Mouse (Mus musculus) urinary bladder, adult 18-20 months (tissue): ENCODE measurements around the gene Prop1.

Experiments used
- DNase-seq, 2 experiments: peaks; one replicate each; pipeline ENCODE4 v3.0.0; 2022; ENCODE audit warnings: low spot score in 2 of 2, mixed read lengths in 2 of 2

The Prop1 gene

DNA sequence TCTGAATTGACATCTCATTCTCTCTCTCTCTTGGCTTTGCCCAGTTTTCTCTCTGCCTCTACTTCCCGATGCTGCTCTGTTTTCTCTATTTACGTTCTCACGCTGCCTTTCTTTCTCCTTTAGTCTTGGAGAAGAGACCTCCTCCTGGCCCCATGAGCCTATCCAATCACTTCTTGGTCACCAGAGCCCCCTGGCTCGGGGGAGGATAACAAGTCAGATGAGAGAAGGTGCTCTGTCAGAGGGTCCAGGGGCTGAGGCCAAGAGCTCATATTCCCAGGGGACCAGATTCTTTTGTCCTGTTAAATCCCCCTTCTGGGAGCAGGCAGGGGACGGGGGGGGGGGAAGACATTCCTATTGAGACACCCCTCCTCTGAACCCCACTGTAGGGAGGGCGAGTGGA lies at the start of gene Prop1:
Gene Prop1, minus strand, starts transcription at position 101 of the 400 bp plus-strand sequence.
- DNase-seq: no peak

DNA sequence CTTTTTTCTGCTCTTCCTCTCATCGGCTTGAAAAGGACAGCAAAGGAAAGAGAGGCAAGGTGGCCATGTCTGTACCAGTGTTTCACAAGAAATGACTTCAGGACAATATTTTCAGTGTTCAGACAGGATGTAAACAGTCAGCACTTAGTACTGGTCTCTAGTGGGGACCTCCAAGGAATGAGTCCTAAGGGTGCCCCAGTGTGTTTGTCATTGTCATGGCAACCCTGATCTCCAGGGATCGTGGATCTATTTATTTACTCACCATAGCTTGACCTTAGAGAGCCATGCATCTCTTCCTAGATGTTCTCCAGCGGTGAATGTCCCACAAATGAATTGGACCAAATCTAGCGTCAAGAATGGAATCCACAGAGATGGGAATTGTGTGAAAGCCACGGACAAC lies 49.7 kb upstream of the Prop1 start, which contains the start of gene Olfr51:
Gene Olfr51, plus strand, starts transcription at position 301 of the 400 bp plus-strand sequence.
- no peak for DNase-seq

DNA sequence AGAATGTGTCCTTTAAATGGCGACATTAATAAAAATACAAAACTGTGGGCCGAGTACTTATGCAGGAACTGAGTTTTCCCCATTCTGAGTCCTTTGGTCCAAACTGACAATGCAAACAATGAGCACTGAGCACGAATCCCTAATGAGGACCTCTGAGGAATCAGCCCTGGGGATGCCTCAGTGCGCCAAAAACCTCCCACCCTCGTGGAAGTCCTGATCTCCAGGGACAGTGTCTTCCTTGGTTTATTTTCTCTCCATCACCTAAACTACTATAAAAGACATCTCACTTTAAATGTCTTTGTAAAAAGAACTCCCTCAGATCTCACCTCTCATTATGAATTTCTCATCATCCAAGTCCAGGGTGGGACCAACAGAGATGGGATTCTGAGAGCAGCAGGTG lies 28.1 kb upstream of the Prop1 start, which contains the start of gene Olfr1377:
Gene Olfr1377, plus strand, starts transcription at position 301 of the 400 bp plus-strand sequence.
- no peak for DNase-seq

DNA sequence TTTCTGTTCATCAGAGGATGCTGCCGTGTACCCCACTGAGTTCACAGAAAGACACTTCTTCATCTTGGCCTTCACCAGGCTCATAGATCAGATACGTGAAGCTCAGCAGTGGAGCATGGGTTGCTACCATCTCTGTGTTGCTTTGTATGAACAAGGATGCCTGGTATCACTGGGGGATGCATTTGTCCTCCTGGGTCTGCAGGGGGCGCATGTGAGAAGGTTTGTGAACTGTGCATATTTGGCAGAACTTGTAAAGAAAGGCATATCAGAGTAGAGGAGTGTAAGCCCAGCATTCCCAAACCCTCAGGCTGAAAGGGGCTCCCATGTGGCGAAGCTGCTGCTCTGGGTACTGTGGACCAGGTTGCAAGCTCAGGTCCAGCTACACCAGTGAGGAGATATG lies 23.7 kb upstream of the Prop1 start:
- DNase-seq: no peak

DNA sequence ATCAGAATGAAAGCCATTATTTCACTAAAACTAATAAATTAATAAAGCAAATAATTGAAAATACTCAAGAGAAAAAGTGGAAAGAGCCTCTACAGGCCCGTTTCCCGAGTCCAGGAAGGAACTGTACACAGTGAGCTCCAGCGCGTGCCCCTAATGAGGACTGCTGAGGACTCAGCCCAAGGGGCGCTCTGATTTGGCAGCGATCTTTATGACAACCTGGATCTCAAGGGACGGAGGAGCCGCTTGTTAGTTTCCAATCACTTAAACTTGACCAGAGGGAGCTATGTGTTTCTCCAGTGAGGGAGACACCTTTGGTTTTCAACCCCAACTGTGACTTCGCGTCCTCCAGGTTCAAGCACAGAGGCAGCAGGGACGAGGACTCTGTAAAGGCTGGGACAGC lies 12.7 kb upstream of the Prop1 start, which contains the start of gene Olfr1378:
Gene Olfr1378, plus strand, starts transcription at position 301 of the 400 bp plus-strand sequence.
- no peak for DNase-seq

- no peak for DNase-seq
Observed at GRCm38 (mm10) chr11:50964886-50965285, 11.3 kb upstream of the Prop1 start.

- DNase-seq: no peak
Observed at GRCm38 (mm10) chr11:50952290-50952689, 1.3 kb downstream of the Prop1 start.

- DNase-seq: no peak
Observed at GRCm38 (mm10) chr11:50943506-50943905, 10.1 kb downstream of the Prop1 start, which contains the start of gene 4933414I15Rik. Gene 4933414I15Rik, minus strand, starts transcription at chr11:50943765.

GRCm38 (mm10) chr11:50942386-50942785 lies 11.2 kb downstream of the Prop1 start:
- DNase-seq: no peak

GRCm38 (mm10) chr11:50939621-50940366 lies 13.8 kb downstream of the Prop1 start:
- DNase-seq: no peak

GRCm38 (mm10) chr11:50938435-50938834 lies 15.1 kb downstream of the Prop1 start:
- DNase-seq: no peak

GRCm38 (mm10) chr11:50932040-50932439 lies 21.5 kb downstream of the Prop1 start:
- no peak for DNase-seq

- DNase-seq: peak; percentile 76 to 79
Observed at GRCm38 (mm10) chr11:50931451-50931866, 22.1 kb downstream of the Prop1 start, which contains the start of gene Zfp354b. Gene Zfp354b, minus strand, starts transcription at chr11:50931633.

GRCm38 (mm10) chr11:50931021-50931420 lies 22.5 kb downstream of the Prop1 start:
- DNase-seq: no peak

- no peak for DNase-seq
Observed at GRCm38 (mm10) chr11:50930469-50931014, 23.0 kb downstream of the Prop1 start.

- peak; percentile 86 to 87 for DNase-seq
Observed at GRCm38 (mm10) chr11:50915671-50916320, 37.8 kb downstream of the Prop1 start, which contains the start of gene Zfp2. Gene Zfp2, minus strand, starts transcription at chr11:50916165.

GRCm38 (mm10) chr11:50914461-50914860 lies 39.1 kb downstream of the Prop1 start:
- no peak for DNase-seq

GRCm38 (mm10) chr11:50913301-50913700 lies 40.3 kb downstream of the Prop1 start:
- no peak for DNase-seq

GRCm38 (mm10) chr11:50908136-50908535 lies 45.4 kb downstream of the Prop1 start:
- no peak for DNase-seq
